ENCODE assay signal across 8 mouse cellular contexts in the genomic region with DNA sequence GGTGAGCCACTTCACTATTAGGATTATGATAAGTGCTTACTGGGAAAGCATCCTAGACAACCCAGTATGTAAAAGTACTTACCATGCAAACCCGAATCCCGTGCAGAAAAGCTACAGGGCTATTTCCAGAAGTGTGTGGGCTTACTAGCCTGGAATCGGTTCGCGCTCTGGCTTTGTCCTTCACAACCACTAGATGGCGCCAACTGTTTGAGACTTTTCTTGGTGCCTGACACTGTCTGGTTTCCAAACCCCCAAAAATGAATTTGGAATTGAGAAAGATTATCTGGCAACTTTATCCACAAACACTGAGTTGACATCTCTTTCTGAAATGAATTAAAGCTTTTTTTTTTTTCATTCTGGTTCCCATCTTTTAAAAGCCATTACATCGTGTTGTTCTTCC.
DNase-seq lines count a peak whose midpoint lies in the region; ATAC-seq lines count a peak whose summit lies in the region.

No protein-coding gene starts in this region.

- peaks cover 35% of the 10 kb centered on the region for H3K27me3 ChIP-seq in heart, embryonic 12.5 days (replicated peaks)
- H3K27me3 ChIP-seq in midbrain, embryonic 14.5 days (ENCODE audit: control insufficient read depth, insufficient read depth, low read length) = peaks cover 14% of the 10 kb centered on the region; the same call in 1 of the 2 replicates
- H3K27me3 ChIP-seq in splenic B cell, adult 2 months (ENCODE audit: control insufficient read depth, insufficient read depth, low read length, poor library complexity, severe bottlenecking) = no peaks in the 10 kb centered on the region

- H3K4me2 ChIP-seq in heart, embryonic 12.5 days = no peak overlapping the region
- no peak overlapping the region for H3K4me2 ChIP-seq in midbrain, embryonic 14.5 days (ENCODE audit: low read length)

- intact Hi-C loops in heart, postnatal 14 days (cut with DNase I) = loop anchor here (1.0 kb wide), 1 partner anchor 441 kb away; no protein-coding TSS in a partner anchor

- H3K27ac ChIP-seq in heart, embryonic 12.5 days (ENCODE audit: poor library complexity, severe bottlenecking) = no peak overlapping the region
- no peak overlapping the region for H3K27ac ChIP-seq in midbrain, embryonic 14.5 days (replicated peaks; ENCODE audit: low read depth, low read length)

- WGBS in heart, embryonic 12.5 days = 5% methylated on average over 7 of the region's 7 CpGs
- 5% methylated on average over 7 of the region's 7 CpGs for WGBS in midbrain, embryonic 14.5 days

- H3K9ac ChIP-seq in heart, embryonic 12.5 days = no peak overlapping the region
- H3K9ac ChIP-seq in midbrain, embryonic 14.5 days (replicated peaks; ENCODE audit: low read length) = no peak overlapping the region

- DNase-seq in heart, adult 18-20 months = peak; percentile 39 to 74
- DNase-seq in adrenal gland, postnatal 14 days = peak; percentile 75
- DNase-seq in embryo, embryonic 11.5 days (ENCODE audit: low read depth, low spot score) = peak; percentile 61
- peak; percentile 44 to 80 for DNase-seq in heart, postnatal 14 days
- peak; percentile 70 to 77 for DNase-seq in left cerebral cortex, adult 18-20 months (ENCODE audit: low spot score in 2 of 2)
- DNase-seq in midbrain, embryonic 14.5 days = peak; percentile 94
- DNase-seq in splenic B cell, adult 2 months (ENCODE audit: low read depth, low spot score) = peak; percentile 66

- H3K36me3 ChIP-seq in heart, embryonic 12.5 days = no peaks in the 10 kb centered on the region
- no peaks in the 10 kb centered on the region for H3K36me3 ChIP-seq in midbrain, embryonic 14.5 days (ENCODE audit: control insufficient read depth, insufficient read depth, low read length)
- no peaks in the 10 kb centered on the region for H3K36me3 ChIP-seq in splenic B cell, adult 2 months (ENCODE audit: control insufficient read depth, insufficient read depth, low read length, poor library complexity, severe bottlenecking)

- H3K9me3 ChIP-seq in heart, embryonic 12.5 days (replicated peaks) = no peaks in the 10 kb centered on the region
- no peaks in the 10 kb centered on the region for H3K9me3 ChIP-seq in midbrain, embryonic 14.5 days (ENCODE audit: control insufficient read depth, low read length)

- H3K4me1 ChIP-seq in heart, embryonic 12.5 days (replicated peaks) = no peaks in the 10 kb centered on the region
- H3K4me1 ChIP-seq in midbrain, embryonic 14.5 days (ENCODE audit: control insufficient read depth, insufficient read depth, low read length) = no peaks in the 10 kb centered on the region

- no peak for ATAC-seq in heart, embryonic 12.5 days (ENCODE audit: insufficient number of reproducible peaks, low FRiP score)
- ATAC-seq in midbrain, embryonic 14.5 days (ENCODE audit: low FRiP score, low TSS enrichment) = 0 out of 2 replicates have a peak, but pooled peaks have one; percentile 50

- H3K4me3 ChIP-seq in heart, embryonic 12.5 days = no peak overlapping the region
- H3K4me3 ChIP-seq in midbrain, embryonic 14.5 days (replicated peaks; ENCODE audit: low read depth, low read length) = no peak overlapping the region
